In genomic region chr1:165925207-165925606, GRCm38 (mm10) we compare ENCODE assay signal across 23 mouse cellular contexts.
A peak's percentile ranks its signal among the peaks of the same experiment; 100 is the strongest.
DNase-seq lines count a peak whose midpoint lies in the region; ATAC-seq and TF ChIP-seq lines count a peak whose summit lies in the region.
"Had no signal": no experiment of that assay in that cellular context is flagged by ENCODE, and none has a peak within 500 bp of the region (broad histone marks: within the 10 kb centered on the region; RNA-seq: fewer than 3 reads in every experiment).

No protein-coding gene starts in this region.

- H3K4me3 ChIP-seq in midbrain, embryonic 11.5 days (ENCODE audit: low read depth, low read length): no peak overlapping the region
- H3K4me3 ChIP-seq in midbrain, embryonic 13.5 days (replicated peaks): no peak overlapping the region
- no peak overlapping the region for H3K4me3 ChIP-seq in MEL (ENCODE audit: control insufficient read depth in 1 of 2, insufficient read depth in 1 of 2, low read depth in 2 of 2, low read length in 2 of 2)
- no peak overlapping the region for H3K4me3 ChIP-seq in limb, embryonic 10.5 days

- peak; percentile 64 for DNase-seq in midbrain, embryonic 11.5 days (ENCODE audit: low spot score, missing footprints)
- peak; percentile 60 for DNase-seq in MEL (ENCODE audit: low read depth, low spot score)
- DNase-seq in gastrocnemius, postnatal 10 days: no peak
- no peak for DNase-seq in limb, embryonic 10.5 days (ENCODE audit: low spot score)
- DNase-seq in left cerebral cortex, postnatal 25 days (ENCODE audit: low spot score in 2 of 2): no peak
- DNase-seq: adrenal gland, adult 2 months; adrenal gland, adult 8-10 months; adrenal gland, postnatal 10 days; adrenal gland, postnatal 14 days; adrenal gland, postnatal 25 days; adrenal gland, postnatal 36 days; B cell, adult 2 months; cerebellum, adult 11 months; cerebellum, adult 11-12 months; cerebellum, adult 18-20 months had no signal

- TF ChIP-seq POLR2A in MEL (IDR thresholded peaks at IDR 0.05; ENCODE audit: control insufficient read depth in 1 of 2, insufficient read depth in 1 of 2, low read depth in 1 of 2, low read length in 2 of 2, poor library complexity in 1 of 2): no peak

- no peaks in the 10 kb centered on the region for H3K4me1 ChIP-seq in midbrain, embryonic 11.5 days (ENCODE audit: control insufficient read depth, insufficient read depth, low read length)
- peaks cover under 1% of the 10 kb centered on the region; the same call in 1 of the 2 replicates for H3K4me1 ChIP-seq in midbrain, embryonic 13.5 days (replicated peaks)
- H3K4me1 ChIP-seq in MEL (ENCODE audit: control insufficient read depth in 1 of 2, insufficient read depth in 2 of 2, low read length in 2 of 2): peaks cover 7 to 34% of the 10 kb centered on the region in 2 experiments
- H3K4me1 ChIP-seq in limb, embryonic 10.5 days: no peaks in the 10 kb centered on the region

- peaks cover 1% of the 10 kb centered on the region; the same call in 1 of the 2 replicates for H3K79me2 ChIP-seq in MEL (ENCODE audit: control insufficient read depth, insufficient read depth, low read length, poor library complexity)

- 98% methylated on average over 2 of the region's 2 CpGs for WGBS in midbrain, embryonic 11.5 days
- WGBS in midbrain, embryonic 13.5 days: 90% methylated on average over 2 of the region's 2 CpGs
- 88% methylated on average over 2 of the region's 2 CpGs for WGBS in limb, embryonic 10.5 days

- H3K27me3 ChIP-seq in midbrain, embryonic 11.5 days (ENCODE audit: control insufficient read depth, insufficient read depth, low read length): no peaks in the 10 kb centered on the region
- H3K27me3 ChIP-seq in midbrain, embryonic 13.5 days: no peaks in the 10 kb centered on the region
- no peaks in the 10 kb centered on the region for H3K27me3 ChIP-seq in MEL (ENCODE audit: control insufficient read depth in 1 of 2, insufficient read depth in 2 of 2, low read length in 2 of 2)
- H3K27me3 ChIP-seq in limb, embryonic 10.5 days (ENCODE audit: low read depth, poor library complexity, severe bottlenecking): no peaks in the 10 kb centered on the region
- H3K27me3 ChIP-seq: CH12.LX, Patski had no signal

- intact Hi-C loops in left cerebral cortex, postnatal 25 days (cut with DNase I): no loop called here

- H3K9me3 ChIP-seq in midbrain, embryonic 11.5 days (ENCODE audit: control insufficient read depth, low read length): no peaks in the 10 kb centered on the region
- H3K9me3 ChIP-seq in midbrain, embryonic 13.5 days: no peaks in the 10 kb centered on the region
- H3K9me3 ChIP-seq in MEL (replicated peaks; ENCODE audit: insufficient read depth, low read length): no peaks in the 10 kb centered on the region
- H3K9me3 ChIP-seq in limb, embryonic 10.5 days (replicated peaks): no peaks in the 10 kb centered on the region
- H3K9me3 ChIP-seq: G1E had no signal

- TF ChIP-seq CTCF in MEL (IDR thresholded peaks at IDR 0.05 in 2 of 3, conservative IDR thresholded peaks at IDR 0.05 in 1 of 3; ENCODE audit: control insufficient read depth in 1 of 3, insufficient read depth in 1 of 3, low read depth in 2 of 3, low read length in 3 of 3, poor library complexity in 1 of 3, severe bottlenecking in 1 of 3): no peak

- TF ChIP-seq EP300 in MEL (IDR thresholded peaks at IDR 0.05; ENCODE audit: low read depth in 1 of 2, low read length in 2 of 2): peak in 1 of 2 experiments; percentile 65; a peak in 1 of 4 replicates

- H3K9ac ChIP-seq in midbrain, embryonic 11.5 days (ENCODE audit: low read length): no peak overlapping the region
- H3K9ac ChIP-seq in midbrain, embryonic 13.5 days (replicated peaks): no peak overlapping the region
- H3K9ac ChIP-seq in MEL (ENCODE audit: control insufficient read depth, low read depth, low read length, poor library complexity, severe bottlenecking): no peak overlapping the region

- no peak for ATAC-seq in midbrain, embryonic 11.5 days (ENCODE audit: low FRiP score)
- no peak for ATAC-seq in midbrain, embryonic 13.5 days
- ATAC-seq in megakaryocyte progenitor cell, adult 5-6 weeks (replicated peaks; ENCODE audit: poor library complexity): peak; percentile 52
- peak; percentile 72 for ATAC-seq in megakaryocyte-erythroid progenitor cell, adult 5-6 weeks (replicated peaks; ENCODE audit: low FRiP score, low TSS enrichment, poor library complexity, severe bottlenecking)
- ATAC-seq: activated CD4-positive, CD25-positive, alpha-beta regulatory T cell, adult 4 months; CD4-positive, CD25-positive, alpha-beta regulatory T cell, adult 4 months; Patski had no signal

- no peaks in the 10 kb centered on the region for H3K36me3 ChIP-seq in midbrain, embryonic 11.5 days (ENCODE audit: control insufficient read depth, insufficient read depth, low read length)
- H3K36me3 ChIP-seq in midbrain, embryonic 13.5 days: no peaks in the 10 kb centered on the region
- peaks cover 0 to 31% of the 10 kb centered on the region in 2 experiments; a peak in 2 of 4 replicates for H3K36me3 ChIP-seq in MEL (ENCODE audit: control insufficient read depth in 1 of 2, insufficient read depth in 2 of 2, low read length in 2 of 2)
- H3K36me3 ChIP-seq in limb, embryonic 10.5 days: no peaks in the 10 kb centered on the region

- no peak overlapping the region for H3K27ac ChIP-seq in midbrain, embryonic 11.5 days (ENCODE audit: low read depth, low read length)
- no peak overlapping the region for H3K27ac ChIP-seq in midbrain, embryonic 13.5 days
- no peak overlapping the region for H3K27ac ChIP-seq in MEL (ENCODE audit: control insufficient read depth, low read depth, low read length)
- no peak overlapping the region for H3K27ac ChIP-seq in limb, embryonic 10.5 days

- no peak overlapping the region for H3K4me2 ChIP-seq in midbrain, embryonic 11.5 days
- H3K4me2 ChIP-seq in midbrain, embryonic 13.5 days (replicated peaks): no peak overlapping the region

- no peak for TF ChIP-seq RAD21 in MEL (IDR thresholded peaks at IDR 0.05; ENCODE audit: low read depth, low read length)

TF ChIP-seq in MEL, 35 proteins besides CTCF, POLR2A, EP300 and RAD21:
- TF ChIP-seq ZC3H11A (IDR thresholded peaks at IDR 0.05; ENCODE audit: low read depth, low read length) (no peak), GATA1 (IDR thresholded peaks at IDR 0.05; ENCODE audit: low read depth, low read length) (0 out of 2 replicates have a peak, but pooled peaks have one; percentile 30), MEF2A (IDR thresholded peaks at IDR 0.05; ENCODE audit: extremely low read depth, insufficient replicate concordance, low read depth, low read length, poor library complexity, severe bottlenecking) (peak; percentile 44; the same call in 1 of the 2 replicates), GABPA (IDR thresholded peaks at IDR 0.05; ENCODE audit: low read depth, low read length) (no peak), ETS1 (IDR thresholded peaks at IDR 0.05; ENCODE audit: low read depth, low read length) (peak; percentile 48; the same call in 1 of the 2 replicates)

Comparison
In these comparisons a context has a peak if more than half of its experiments do, and no peak if none do; other contexts are left out.
1. ATAC-seq: peak in megakaryocyte progenitor cell, adult 5-6 weeks (single experiment) and megakaryocyte-erythroid progenitor cell, adult 5-6 weeks (single experiment); none in midbrain, embryonic 11.5 days (single experiment) and midbrain, embryonic 13.5 days (single experiment).
2. DNase-seq: peak in midbrain, embryonic 11.5 days (single experiment) and MEL (single experiment); none in gastrocnemius, postnatal 10 days (single experiment), limb, embryonic 10.5 days (single experiment) and left cerebral cortex, postnatal 25 days (0 of 2).